Mouse (Mus musculus): ENCODE measurements around the gene Ggt1. TPM values are rescaled to one million over a fixed set of nuclear protein-coding genes. Genes with fewer than 3 reads are reported as not detected.

The Ggt1 gene
- polyA plus RNA-seq, 2 experiments: 0.34 to 1.3 TPM

GRCm38 (mm10) chr10:75573181-75573580, 11.8 kb downstream of the Ggt1 start:
- H3K4me1 ChIP-seq (ENCODE audit: control insufficient read depth, insufficient read depth, low read length): no peaks in the 10 kb centered on the region
- no peaks in the 10 kb centered on the region for H3K36me3 ChIP-seq (ENCODE audit: control insufficient read depth, insufficient read depth, low read length)
- no peak for TF ChIP-seq POLR2A (IDR thresholded peaks at IDR 0.05; ENCODE audit: borderline replicate concordance, extremely low read depth, insufficient read depth, insufficient read length)
- no peaks in the 10 kb centered on the region for H3K9me3 ChIP-seq (ENCODE audit: control insufficient read depth, low read length)
- H3K27me3 ChIP-seq (ENCODE audit: control insufficient read depth, insufficient read depth, low read length): no peaks in the 10 kb centered on the region
- no peak overlapping the region for H3K27ac ChIP-seq (replicated peaks; ENCODE audit: low read depth, low read length)
- H3K4me2 ChIP-seq (replicated peaks; ENCODE audit: low read depth, low read length, severe bottlenecking): no peak overlapping the region
- 69% methylated on average over 10 of the region's 10 CpGs for WGBS
- H3K9ac ChIP-seq (ENCODE audit: low read depth, low read length, severe bottlenecking): no peak overlapping the region
- ATAC-seq (ENCODE audit: low FRiP score, low read depth) (no peak), DNase-seq (ENCODE audit: low spot score) (no peak)
- no peak overlapping the region for H3K4me3 ChIP-seq (replicated peaks; ENCODE audit: low read length)

- H3K4me3 ChIP-seq (replicated peaks; ENCODE audit: low read length): no peak overlapping the region
- no peak overlapping the region for H3K4me2 ChIP-seq (replicated peaks; ENCODE audit: low read depth, low read length, severe bottlenecking)
- no peaks in the 10 kb centered on the region for H3K4me1 ChIP-seq (ENCODE audit: control insufficient read depth, insufficient read depth, low read length)
- H3K9me3 ChIP-seq (ENCODE audit: control insufficient read depth, low read length): no peaks in the 10 kb centered on the region
- no peaks in the 10 kb centered on the region for H3K36me3 ChIP-seq (ENCODE audit: control insufficient read depth, insufficient read depth, low read length)
- no peak overlapping the region for H3K27ac ChIP-seq (replicated peaks; ENCODE audit: low read depth, low read length)
- H3K9ac ChIP-seq (ENCODE audit: low read depth, low read length, severe bottlenecking): no peak overlapping the region
- TF ChIP-seq POLR2A (IDR thresholded peaks at IDR 0.05; ENCODE audit: borderline replicate concordance, extremely low read depth, insufficient read depth, insufficient read length): no peak
- WGBS: 91% methylated on average over 8 of the region's 9 CpGs
- H3K27me3 ChIP-seq (ENCODE audit: control insufficient read depth, insufficient read depth, low read length): no peaks in the 10 kb centered on the region
- ATAC-seq (ENCODE audit: low FRiP score, low read depth) (no peak), DNase-seq (ENCODE audit: low spot score) (no peak)
These were observed 12.6 kb downstream of the Ggt1 start for GRCm38 (mm10) chr10:75573965-75574364.

GRCm38 (mm10) chr10:75579129-75579528, 17.7 kb downstream of the Ggt1 start:
- Histone ChIP-seq H3K9me3 (ENCODE audit: control insufficient read depth, low read length) (no peaks in the 10 kb centered on the region), H3K4me3 (replicated peaks; ENCODE audit: low read length) (no peak overlapping the region), H3K4me2 (replicated peaks; ENCODE audit: low read depth, low read length, severe bottlenecking) (no peak overlapping the region), H3K27me3 (ENCODE audit: control insufficient read depth, insufficient read depth, low read length) (no peaks in the 10 kb centered on the region), H3K9ac (ENCODE audit: low read depth, low read length, severe bottlenecking) (no peak overlapping the region), H3K27ac (replicated peaks; ENCODE audit: low read depth, low read length) (no peak overlapping the region), H3K36me3 (ENCODE audit: control insufficient read depth, insufficient read depth, low read length) (no peaks in the 10 kb centered on the region), H3K4me1 (ENCODE audit: control insufficient read depth, insufficient read depth, low read length) (no peaks in the 10 kb centered on the region)
- no peak for TF ChIP-seq POLR2A (IDR thresholded peaks at IDR 0.05; ENCODE audit: borderline replicate concordance, extremely low read depth, insufficient read depth, insufficient read length)
- whole genome bisulfite sequencing: 89% methylated on average over 6 of the region's 6 CpGs
- DNase-seq (ENCODE audit: low spot score): no peak
- ATAC-seq (ENCODE audit: low FRiP score, low read depth): no peak

- TF ChIP-seq POLR2A (IDR thresholded peaks at IDR 0.05; ENCODE audit: borderline replicate concordance, extremely low read depth, insufficient read depth, insufficient read length): 0 out of 2 replicates have a peak, but pooled peaks have one; percentile 15
- peaks cover 9% of the 10 kb centered on the region for H3K4me1 ChIP-seq (ENCODE audit: control insufficient read depth, insufficient read depth, low read length)
- no peaks in the 10 kb centered on the region for H3K9me3 ChIP-seq (ENCODE audit: control insufficient read depth, low read length)
- H3K9ac ChIP-seq (ENCODE audit: low read depth, low read length, severe bottlenecking): peak overlapping the region; percentile 45; the same call in 1 of the 2 replicates
- 17% methylated on average over 20 of the region's 20 CpGs for WGBS
- no peaks in the 10 kb centered on the region for H3K27me3 ChIP-seq (ENCODE audit: control insufficient read depth, insufficient read depth, low read length)
- no peaks in the 10 kb centered on the region for H3K36me3 ChIP-seq (ENCODE audit: control insufficient read depth, insufficient read depth, low read length)
- no peak overlapping the region for H3K27ac ChIP-seq (replicated peaks; ENCODE audit: low read depth, low read length)
- DNase-seq (ENCODE audit: low spot score): peak; percentile 93
- peak; percentile 82 for ATAC-seq (ENCODE audit: low FRiP score, low read depth)
- H3K4me2 ChIP-seq (replicated peaks; ENCODE audit: low read depth, low read length, severe bottlenecking): peak overlapping the region; percentile 48
- H3K4me3 ChIP-seq (replicated peaks; ENCODE audit: low read length): peak overlapping the region; percentile 20
These were observed 24.6 kb downstream of the Ggt1 start for GRCm38 (mm10) chr10:75585876-75586552.

GRCm38 (mm10) chr10:75586553-75586879, 25.1 kb downstream of the Ggt1 start:
- Histone ChIP-seq H3K27me3 (ENCODE audit: control insufficient read depth, insufficient read depth, low read length) (no peaks in the 10 kb centered on the region), H3K27ac (replicated peaks; ENCODE audit: low read depth, low read length) (no peak overlapping the region), H3K4me2 (replicated peaks; ENCODE audit: low read depth, low read length, severe bottlenecking) (no peak overlapping the region), H3K36me3 (ENCODE audit: control insufficient read depth, insufficient read depth, low read length) (no peaks in the 10 kb centered on the region), H3K9me3 (ENCODE audit: control insufficient read depth, low read length) (no peaks in the 10 kb centered on the region), H3K4me1 (ENCODE audit: control insufficient read depth, insufficient read depth, low read length) (peaks cover 10% of the 10 kb centered on the region), H3K4me3 (replicated peaks; ENCODE audit: low read length) (no peak overlapping the region), H3K9ac (ENCODE audit: low read depth, low read length, severe bottlenecking) (no peak overlapping the region)
- DNase-seq (ENCODE audit: low spot score) (no peak), ATAC-seq (ENCODE audit: low FRiP score, low read depth) (no peak)
- 71% methylated on average over 1 of the region's 1 CpGs for WGBS
- no peak for TF ChIP-seq POLR2A (IDR thresholded peaks at IDR 0.05; ENCODE audit: borderline replicate concordance, extremely low read depth, insufficient read depth, insufficient read length)
